Mouse (Mus musculus) stomach, postnatal 0 days (tissue): ENCODE measurements around the gene Golga2.

ENCODE experiments used
- CTCF ChIP-seq: IDR thresholded peaks from 2 replicates; pipeline ENCODE4 v1.5.1; 2016; ENCODE audit warnings: antibody characterized with exemption, low read depth, mild to moderate bottlenecking, moderate library complexity
- EP300 ChIP-seq: optimal IDR thresholded peaks from 2 replicates; pipeline ENCODE3; 2016; ENCODE audit warnings: antibody characterized with exemption

- no peak for TF ChIP-seq CTCF
- TF ChIP-seq EP300 = no peak
Measured at GRCm38 (mm10) chr2:32251791-32252527, 35.2 kb upstream of the Golga2 start.
